Mouse (Mus musculus) CH12.LX (cell line): ENCODE results near the gene Fam114a2. TPM values are rescaled to one million over a fixed set of nuclear protein-coding genes. Genes with fewer than 3 reads are reported as not detected.

ENCODE experiments used
- DNase-seq: peaks from one replicate; pipeline ENCODE4 v3.0.0-alpha.2; 2013; ENCODE audit errors: extremely low read depth
- H3K27ac ChIP-seq: 2 replicates; pipeline ENCODE4 v1.5.1; 2012; ENCODE audit warnings: low read depth, mild to moderate bottlenecking, control low read depth, moderate library complexity; ENCODE audit not compliant: insufficient read depth
- H3K27me3 ChIP-seq: replicated peaks from 2 replicates; pipeline ENCODE3; 2012; ENCODE audit warnings: inconsistent platforms
- H3K36me3 ChIP-seq, 2 experiments: replicated peaks in 1 of 2; 2 replicates each; pipeline versions ENCODE3 to v1.6.1; 2012; ENCODE audit warnings: inconsistent platforms in 1 of 2, low read length in 1 of 2, mild to moderate bottlenecking in 1 of 2, mixed read lengths in 1 of 2, moderate library complexity in 1 of 2; ENCODE audit not compliant: control insufficient read depth in 1 of 2, insufficient read depth in 1 of 2
- H3K4me1 ChIP-seq, 2 experiments: 2 replicates each; pipeline ENCODE4 v1.6.1; 2012; ENCODE audit warnings: inconsistent platforms in 1 of 2, moderate library complexity in 1 of 2; ENCODE audit not compliant: insufficient read depth in 2 of 2, control insufficient read depth in 1 of 2
- H3K4me2 ChIP-seq: 2 replicates; pipeline ENCODE4 v1.6.1; 2012; ENCODE audit warnings: low read depth, mild to moderate bottlenecking, control low read depth; ENCODE audit not compliant: poor library complexity, insufficient read depth, severe bottlenecking
- H3K4me3 ChIP-seq, 3 experiments: fragments of 150-350 bp in 1 of 3; sonication (generic) in 1 of 3; replicated peaks in 1 of 3; 2 replicates each; pipeline versions ENCODE3 to v1.5.1; 2011 to 2012; ENCODE audit warnings: low read depth in 2 of 3, low read length in 2 of 3, mild to moderate bottlenecking in 2 of 3, moderate library complexity in 2 of 3, control low read depth in 1 of 3, improper control_type of control experiment in 1 of 3, inconsistent platforms in 1 of 3, mixed read lengths in 1 of 3; ENCODE audit not compliant: poor library complexity in 1 of 3
- H3K79me2 ChIP-seq: replicated peaks from 2 replicates; pipeline ENCODE4 v1.6.1; 2012; ENCODE audit warnings: mild to moderate bottlenecking, moderate library complexity; ENCODE audit not compliant: control insufficient read depth, poor library complexity, insufficient read depth, severe bottlenecking; ENCODE audit errors: extremely low read depth
- H3K9ac ChIP-seq: 2 replicates; pipeline ENCODE4 v1.6.1; 2012; ENCODE audit warnings: low read depth, mild to moderate bottlenecking, control low read depth, moderate library complexity; ENCODE audit not compliant: insufficient read depth
- H3K9me3 ChIP-seq: replicated peaks from 2 replicates; pipeline ENCODE3; 2012; ENCODE audit warnings: low read length, inconsistent platforms, mixed read lengths
- BHLHE40 ChIP-seq: IDR thresholded peaks from 2 replicates; pipeline ENCODE4 v1.6.1; 2011; ENCODE audit warnings: mild to moderate bottlenecking, low read depth, low read length, improper control_type of control experiment
- CHD2 ChIP-seq: IDR thresholded peaks from 2 replicates; pipeline ENCODE4 v1.6.1; 2011; ENCODE audit warnings: low read length, improper control_type of control experiment
- ELF1 ChIP-seq: IDR thresholded peaks from 2 replicates; pipeline ENCODE4 v1.6.1; 2014; ENCODE audit warnings: low read depth, mild to moderate bottlenecking, inconsistent platforms, low read length, improper control_type of control experiment
- EP300 ChIP-seq: IDR thresholded peaks from 2 replicates; pipeline ENCODE4 v1.6.1; 2011; ENCODE audit warnings: low read length, improper control_type of control experiment
- ETS1 ChIP-seq: conservative IDR thresholded peaks from 2 replicates; pipeline ENCODE4 v1.6.1; 2012; ENCODE audit warnings: low read depth, mild to moderate bottlenecking, inconsistent platforms, low read length, improper control_type of control experiment, moderate library complexity
- IRF4 ChIP-seq: IDR thresholded peaks from 2 replicates; pipeline ENCODE4 v1.6.1; 2014; ENCODE audit warnings: low read depth, mild to moderate bottlenecking, inconsistent platforms, low read length, improper control_type of control experiment
- MAFK ChIP-seq: IDR thresholded peaks from 2 replicates; pipeline ENCODE4 v1.6.1; 2011; ENCODE audit warnings: low read length, improper control_type of control experiment; ENCODE audit not compliant: insufficient replicate concordance
- MEF2A ChIP-seq: IDR thresholded peaks from 2 replicates; pipeline ENCODE4 v1.6.1; 2014; ENCODE audit warnings: low read depth, mild to moderate bottlenecking, inconsistent platforms, low read length, improper control_type of control experiment, borderline replicate concordance
- POLR2A ChIP-seq: IDR thresholded peaks from 2 replicates; pipeline ENCODE4 v1.6.1; 2011; ENCODE audit warnings: low read depth, mild to moderate bottlenecking, improper control_type of control experiment, low read length
- SIN3A ChIP-seq: IDR thresholded peaks from 2 replicates; pipeline ENCODE4 v1.6.1; 2012; ENCODE audit warnings: low read length, improper control_type of control experiment, inconsistent platforms
- ZMIZ1 ChIP-seq: IDR thresholded peaks from 2 replicates; pipeline ENCODE4 v1.6.1; 2012; ENCODE audit warnings: low read depth, mild to moderate bottlenecking, inconsistent platforms, low read length, improper control_type of control experiment
- dilution Hi-C: fragments of 300-500 bp; cut with MboI; formaldehyde crosslinking; loops from 2 replicates; pipeline ENCODE4 v1.14.3; 2020; ENCODE audit warnings: low sequenced_read_pairs; ENCODE audit not compliant: extremely low pct_unique_long_range_greater_than_20kb, extremely low pct_ligation_motif_present
- in situ Hi-C: fragments of 300-500 bp; cut with MboI; formaldehyde crosslinking; loops from 3 replicates; pipeline ENCODE4 v1.14.3; 2019; ENCODE audit warnings: low sequenced_read_pairs, low pct_ligation_motif_present, low pct_unique_long_range_greater_than_20kb, mixed read lengths
- polyA plus RNA-seq: library from polyadenylated mRNA; unstranded; fragments of >175 nt; gene quantifications from 2 replicates; pipeline ENCODE4 v1.2.1, GENCODE M21; 2012; ENCODE audit warnings: low read depth; ENCODE audit not compliant: insufficient read length
- total RNA-seq, 2 experiments: library from RNA; depleted of rRNA; stranded (reverse); fragments of 300-350 nt in 1 of 2; fragments of >200 nt in 1 of 2; gene quantifications; 2 replicates each; pipeline ENCODE4 v1.2.3; 2012 to 2014

Fam114a2 gene
- total and polyA plus RNA-seq, 3 experiments: 49.8 to 66.4 (median 54.3) TPM

GRCm38 (mm10) chr11:57506899-57507298, 11.5 kb downstream of the Fam114a2 start:
- dilution Hi-C loops: no loop called here

GRCm38 (mm10) chr11:57503155-57503554, 15.3 kb downstream of the Fam114a2 start:
- no peaks in the 10 kb centered on the region for H3K27me3 ChIP-seq
- peaks cover 63 to 91% of the 10 kb centered on the region in 2 experiments for H3K36me3 ChIP-seq
- H3K4me2 ChIP-seq: no peak overlapping the region
- H3K4me1 ChIP-seq: peaks cover 7 to 12% of the 10 kb centered on the region in 2 experiments
- H3K27ac ChIP-seq: no peak overlapping the region
- dilution Hi-C loops: no loop called here
- H3K4me3 ChIP-seq: no peak overlapping the region
- TF ChIP-seq EP300: no peak
- no peak for TF ChIP-seq SIN3A
- no peaks in the 10 kb centered on the region for H3K9me3 ChIP-seq
- no peaks in the 10 kb centered on the region for H3K79me2 ChIP-seq
- no peak for DNase-seq
- no peak overlapping the region for H3K9ac ChIP-seq
- in situ Hi-C loops: loop anchor here (25.0 kb wide), 1 partner anchor 834 kb away; the partner anchor contains the start of genes Sh3bp5l and Zfp672

More at GRCm38 (mm10) chr11:57506899-57507298, 11.5 kb downstream of the Fam114a2 start:
- in situ Hi-C loops: loop anchor here (25.0 kb wide), 1 partner anchor 830 kb away; the partner anchor contains the start of genes Sh3bp5l and Zfp672
- TF ChIP-seq POLR2A: no peak
- no peak overlapping the region for H3K4me2 ChIP-seq
- H3K36me3 ChIP-seq: peaks cover 67 to 91% of the 10 kb centered on the region in 2 experiments
- no peaks in the 10 kb centered on the region for H3K4me1 ChIP-seq
- no peaks in the 10 kb centered on the region for H3K27me3 ChIP-seq
- H3K79me2 ChIP-seq: no peaks in the 10 kb centered on the region
- no peak overlapping the region for H3K9ac ChIP-seq
- H3K27ac ChIP-seq: no peak overlapping the region
- H3K9me3 ChIP-seq: no peaks in the 10 kb centered on the region
- H3K4me3 ChIP-seq: no peak overlapping the region
- DNase-seq: no peak

DNA sequence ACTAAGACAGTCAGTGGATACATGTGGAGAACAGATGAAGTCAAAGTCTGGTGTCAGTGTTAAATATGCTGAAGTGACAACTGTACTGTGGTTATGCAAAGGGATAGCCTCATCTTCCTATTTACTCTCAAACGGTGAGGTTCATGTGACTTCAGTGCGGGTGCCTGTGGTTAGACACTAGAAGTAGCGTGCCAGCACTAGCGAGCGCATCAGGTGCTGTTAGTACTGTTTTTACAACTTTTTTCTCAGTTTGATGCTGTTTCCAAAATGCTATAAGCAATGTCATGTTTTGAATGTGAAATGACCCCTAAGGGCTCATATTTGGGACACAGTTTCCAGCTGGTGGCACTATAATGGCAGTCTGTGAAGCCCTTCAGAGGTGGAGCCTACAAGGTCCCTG, 20.2 kb downstream of the Fam114a2 start:
- peaks cover 3% of the 10 kb centered on the region for H3K9me3 ChIP-seq
- no peaks in the 10 kb centered on the region for H3K79me2 ChIP-seq
- H3K4me3 ChIP-seq: no peak overlapping the region
- in situ Hi-C loops (no loop called here), dilution Hi-C loops (no loop called here)
- H3K27me3 ChIP-seq: no peaks in the 10 kb centered on the region
- H3K4me2 ChIP-seq: no peak overlapping the region
- H3K36me3 ChIP-seq: peaks cover 66 to 92% of the 10 kb centered on the region in 2 experiments
- no peak for TF ChIP-seq ELF1
- TF ChIP-seq BHLHE40: peak; percentile 94
- TF ChIP-seq EP300: peak; percentile 65
- TF ChIP-seq MAFK: peak; percentile 63; the same call in 1 of the 2 replicates
- peak; percentile 86 for TF ChIP-seq ETS1
- TF ChIP-seq IRF4: 0 out of 2 replicates have a peak, but pooled peaks have one; percentile 56
- no peak for TF ChIP-seq ZMIZ1
- no peak for TF ChIP-seq CHD2
- 0 out of 2 replicates have a peak, but pooled peaks have one; percentile 45 for TF ChIP-seq MEF2A
- no peak for TF ChIP-seq POLR2A
- peaks cover 10 to 17% of the 10 kb centered on the region in 2 experiments for H3K4me1 ChIP-seq
- DNase-seq: peak; percentile 60
- H3K27ac ChIP-seq: peak overlapping the region; percentile 51
- no peak overlapping the region for H3K9ac ChIP-seq
